Mouse (Mus musculus) stomach, embryonic 15.5 days (tissue): Measurements from ENCODE around the gene Tnfsf8. TPM values are rescaled to one million over a fixed set of nuclear protein-coding genes. Genes with fewer than 3 reads are reported as not detected.

Experiments
- ATAC-seq: fragments of 200-750 bp; cut with Nextera tagmentation; 2 replicates; pipeline ENCODE4 v1.8.0; 2017; ENCODE audit warnings: low read depth, moderate number of reproducible peaks, moderate TSS enrichment; ENCODE audit not compliant: insufficient read depth, low FRiP score
- H3K27ac ChIP-seq: fragments of 300-500 bp; sonication (generic); 2 replicates; pipeline ENCODE4 v1.5.1; 2015; ENCODE audit warnings: mild to moderate bottlenecking, inconsistent platforms
- H3K27me3 ChIP-seq: fragments of 300-500 bp; sonication (generic); replicated peaks from 2 replicates; pipeline ENCODE4 v1.6.1; 2015; ENCODE audit warnings: inconsistent platforms
- H3K36me3 ChIP-seq: fragments of 300-500 bp; sonication (generic); 2 replicates; pipeline ENCODE4 v1.6.1; 2015; ENCODE audit warnings: inconsistent platforms
- H3K4me1 ChIP-seq: fragments of 300-500 bp; sonication (generic); 2 replicates; pipeline ENCODE4 v1.6.1; 2015; ENCODE audit warnings: inconsistent platforms
- H3K4me2 ChIP-seq: fragments of 300-500 bp; sonication (generic); 2 replicates; pipeline ENCODE4 v1.6.1; 2015; ENCODE audit warnings: mild to moderate bottlenecking, inconsistent platforms
- H3K4me3 ChIP-seq: fragments of 300-500 bp; sonication (generic); replicated peaks from 2 replicates; pipeline ENCODE4 v1.5.1; 2015; ENCODE audit warnings: inconsistent platforms
- H3K9ac ChIP-seq: fragments of 300-500 bp; sonication (generic); 2 replicates; pipeline ENCODE4 v1.6.1; 2015; ENCODE audit warnings: inconsistent platforms
- H3K9me3 ChIP-seq: fragments of 300-500 bp; sonication (generic); 2 replicates; pipeline ENCODE4 v1.6.1; 2016; ENCODE audit warnings: inconsistent platforms
- WGBS: fragments of 180-500 bp; shearing (Covaris S2); methylation state at CpG from one replicate; pipeline ENCODE4 v1.1.7; 2015; 5-methylcytosine and 5-hydroxymethylcytosine counted together
- polyA plus RNA-seq: library from polyadenylated mRNA; unstranded; fragments of >200 nt; fragmentation: Nextera tagmentation; extraction: Ambion mirVana; gene quantifications from 2 replicates; pipeline ENCODE4 v1.2.1, GENCODE M21; 2015

Gene Tnfsf8
- polyA plus RNA-seq, 1 experiment from 2014 or later = 0.08 TPM

GRCm38 (mm10) chr4:63823136-63823535 lies 38.0 kb downstream of the Tnfsf8 start:
- H3K9ac ChIP-seq = no peak overlapping the region
- no peaks in the 10 kb centered on the region for H3K36me3 ChIP-seq
- no peak overlapping the region for H3K4me3 ChIP-seq
- H3K27ac ChIP-seq = no peak overlapping the region
- H3K27me3 ChIP-seq = no peaks in the 10 kb centered on the region
- WGBS = 71% methylated on average over 4 of the region's 4 CpGs
- no peak for ATAC-seq
- H3K4me1 ChIP-seq = no peaks in the 10 kb centered on the region
- H3K4me2 ChIP-seq = no peak overlapping the region
- H3K9me3 ChIP-seq = no peaks in the 10 kb centered on the region

- no peaks in the 10 kb centered on the region for H3K4me1 ChIP-seq
Measured at GRCm38 (mm10) chr4:63817505-63817904, 43.6 kb downstream of the Tnfsf8 start.

GRCm38 (mm10) chr4:63815668-63816067 lies 45.5 kb downstream of the Tnfsf8 start:
- Histone ChIP-seq H3K4me3 (no peak overlapping the region), H3K27me3 (no peaks in the 10 kb centered on the region), H3K27ac (no peak overlapping the region), H3K36me3 (no peaks in the 10 kb centered on the region), H3K9ac (no peak overlapping the region), H3K9me3 (no peaks in the 10 kb centered on the region), H3K4me1 (no peaks in the 10 kb centered on the region), H3K4me2 (no peak overlapping the region)
- ATAC-seq = no peak
- 78% methylated on average over 2 of the region's 2 CpGs for WGBS

More at GRCm38 (mm10) chr4:63817505-63817904, 43.6 kb downstream of the Tnfsf8 start:
- H3K27ac ChIP-seq = no peak overlapping the region
- H3K4me2 ChIP-seq = no peak overlapping the region
- H3K4me3 ChIP-seq = no peak overlapping the region
- no peak overlapping the region for H3K9ac ChIP-seq
- no peaks in the 10 kb centered on the region for H3K9me3 ChIP-seq
- H3K36me3 ChIP-seq = no peaks in the 10 kb centered on the region
- ATAC-seq = no peak
- H3K27me3 ChIP-seq = no peaks in the 10 kb centered on the region

GRCm38 (mm10) chr4:63798083-63798482 lies 63.1 kb downstream of the Tnfsf8 start:
- WGBS = 74% methylated on average over 1 of the region's 1 CpGs
- no peaks in the 10 kb centered on the region for H3K4me1 ChIP-seq
- H3K9ac ChIP-seq = no peak overlapping the region
- H3K4me2 ChIP-seq = no peak overlapping the region
- no peaks in the 10 kb centered on the region for H3K36me3 ChIP-seq
- H3K4me3 ChIP-seq = no peak overlapping the region
- H3K27ac ChIP-seq = no peak overlapping the region
- H3K9me3 ChIP-seq = no peaks in the 10 kb centered on the region
- H3K27me3 ChIP-seq = no peaks in the 10 kb centered on the region
- ATAC-seq = no peak

- Histone ChIP-seq H3K4me3 (no peak overlapping the region), H3K36me3 (no peaks in the 10 kb centered on the region), H3K9me3 (no peaks in the 10 kb centered on the region), H3K27me3 (no peaks in the 10 kb centered on the region), H3K4me2 (no peak overlapping the region), H3K9ac (no peak overlapping the region), H3K27ac (no peak overlapping the region), H3K4me1 (no peaks in the 10 kb centered on the region)
- 83% methylated on average over 1 of the region's 1 CpGs for WGBS
- no peak for ATAC-seq
Measured at GRCm38 (mm10) chr4:63796527-63796926, 64.6 kb downstream of the Tnfsf8 start.

- 92% methylated on average over 3 of the region's 3 CpGs for whole genome bisulfite sequencing
- no peaks in the 10 kb centered on the region for H3K27me3 ChIP-seq
Measured at GRCm38 (mm10) chr4:63792328-63792727, 68.8 kb downstream of the Tnfsf8 start.

GRCm38 (mm10) chr4:63785466-63785865 lies 75.7 kb downstream of the Tnfsf8 start:
- no peaks in the 10 kb centered on the region for H3K9me3 ChIP-seq
- no peaks in the 10 kb centered on the region for H3K36me3 ChIP-seq
- H3K4me3 ChIP-seq = no peak overlapping the region
- no peak overlapping the region for H3K9ac ChIP-seq
- H3K27ac ChIP-seq = no peak overlapping the region
- no peaks in the 10 kb centered on the region for H3K27me3 ChIP-seq
- no peak overlapping the region for H3K4me2 ChIP-seq
- ATAC-seq = no peak
- 0 out of 2 replicates have a peak, but pooled peaks cover 4% of the 10 kb centered on the region for H3K4me1 ChIP-seq
- 34% methylated on average over 2 of the region's 2 CpGs for WGBS

More at GRCm38 (mm10) chr4:63792328-63792727, 68.8 kb downstream of the Tnfsf8 start:
- no peaks in the 10 kb centered on the region for H3K36me3 ChIP-seq
- H3K4me1 ChIP-seq = no peaks in the 10 kb centered on the region
- H3K9ac ChIP-seq = no peak overlapping the region
- ATAC-seq = no peak
- no peaks in the 10 kb centered on the region for H3K9me3 ChIP-seq
- no peak overlapping the region for H3K4me2 ChIP-seq
- no peak overlapping the region for H3K4me3 ChIP-seq
- no peak overlapping the region for H3K27ac ChIP-seq

GRCm38 (mm10) chr4:63783826-63784225 lies 77.3 kb downstream of the Tnfsf8 start:
- no peak overlapping the region for H3K9ac ChIP-seq
- no peak overlapping the region for H3K4me3 ChIP-seq
- no peak for ATAC-seq
- H3K9me3 ChIP-seq = no peaks in the 10 kb centered on the region
- H3K27me3 ChIP-seq = no peaks in the 10 kb centered on the region
- no peaks in the 10 kb centered on the region for H3K36me3 ChIP-seq
- no peak overlapping the region for H3K4me2 ChIP-seq
- H3K4me1 ChIP-seq = 0 out of 2 replicates have a peak, but pooled peaks cover 4% of the 10 kb centered on the region
- WGBS = 53% methylated on average over 5 of the region's 5 CpGs
- no peak overlapping the region for H3K27ac ChIP-seq

- 60% methylated on average over 7 of the region's 7 CpGs for whole genome bisulfite sequencing
- H3K27me3 ChIP-seq = no peaks in the 10 kb centered on the region
- no peak overlapping the region for H3K4me2 ChIP-seq
- H3K27ac ChIP-seq = no peak overlapping the region
- ATAC-seq = no peak
- no peaks in the 10 kb centered on the region for H3K36me3 ChIP-seq
- 0 out of 2 replicates have a peak, but pooled peaks cover 4% of the 10 kb centered on the region for H3K4me1 ChIP-seq
- H3K9ac ChIP-seq = no peak overlapping the region
- H3K9me3 ChIP-seq = no peaks in the 10 kb centered on the region
- no peak overlapping the region for H3K4me3 ChIP-seq
Measured at GRCm38 (mm10) chr4:63782970-63783613, 78.1 kb downstream of the Tnfsf8 start.

Other genes starting within 250 kb of the Tnfsf8 start
- gene Tex48, start 238.9 kb downstream of the Tnfsf8 start, polyA plus RNA-seq = not detected in 2 replicates
- gene Gm11214, start 198.0 kb downstream of the Tnfsf8 start, polyA plus RNA-seq = not detected in 2 replicates
- 0.05 and 0.10 TPM in 2 replicates for gene Tnfsf15, start 116.2 kb downstream of the Tnfsf8 start, polyA plus RNA-seq
- 12.6 TPM in 2 replicates for gene Tnc, start 185.7 kb upstream of the Tnfsf8 start, polyA plus RNA-seq